Mouse (Mus musculus): Measurements from ENCODE around the gene Gars. TPM values are rescaled to one million over a fixed set of nuclear protein-coding genes. Genes with fewer than 3 reads are reported as not detected.
A peak's percentile ranks its signal among the peaks of the same experiment; 100 is the strongest.

Gene Gars
- total and polyA plus RNA-seq, 3 experiments: 26.7 to 60.4 (median 55.1) TPM

DNA sequence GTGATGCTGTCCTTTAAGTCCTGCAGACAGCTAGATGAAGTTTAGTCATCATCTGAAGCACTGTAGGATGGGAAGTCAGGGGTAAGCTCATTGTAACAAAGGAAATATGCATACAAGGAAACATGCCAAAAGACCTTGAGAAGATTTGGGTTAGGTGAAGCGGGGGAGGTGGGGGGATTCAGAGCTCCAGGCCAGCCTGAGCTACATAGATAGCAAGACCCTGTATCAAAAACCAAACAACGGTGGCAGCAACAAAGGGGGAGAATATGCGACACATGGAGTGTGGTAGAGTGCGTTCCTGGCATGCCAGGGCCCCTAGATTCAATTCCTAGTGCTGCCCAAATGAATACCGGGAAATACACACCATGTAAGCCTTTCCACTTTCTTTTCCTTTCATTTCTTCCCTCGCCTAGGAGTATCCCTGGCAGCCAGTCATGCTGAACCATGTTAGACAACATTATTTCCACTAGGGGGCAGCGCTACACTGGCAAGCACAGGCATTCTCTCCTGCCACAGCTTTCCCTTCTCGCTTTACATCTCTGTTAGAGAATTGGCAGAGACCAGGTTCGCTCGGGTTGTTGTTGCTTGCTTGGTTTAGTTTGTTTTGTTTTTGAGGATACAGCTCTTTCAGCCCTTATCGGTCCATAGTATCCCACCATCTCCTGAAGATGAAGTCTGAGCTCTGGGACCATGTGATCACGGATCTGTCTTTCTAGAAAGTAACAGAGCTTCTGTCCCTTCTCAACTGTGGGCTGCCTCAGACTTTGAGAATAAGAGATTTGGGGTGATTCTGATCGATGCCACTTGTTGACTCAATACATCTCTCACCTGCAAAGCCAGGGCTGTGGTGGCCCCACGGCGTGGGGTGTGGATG lies 20.9 kb upstream of the Gars start:
- Histone ChIP-seq H3K27ac (no peak overlapping the region), H3K36me3 (ENCODE audit: control insufficient read depth, insufficient read depth, low read length) (no peaks in the 10 kb centered on the region), H3K27me3 (ENCODE audit: control insufficient read depth, insufficient read depth, low read length) (no peaks in the 10 kb centered on the region), H3K9ac (ENCODE audit: low read depth, low read length) (no peak overlapping the region), H3K4me3 (no peak overlapping the region), H3K79me2 (replicated peaks; ENCODE audit: control insufficient read depth, insufficient read depth, low read length) (no peaks in the 10 kb centered on the region), H3K4me1 (ENCODE audit: control insufficient read depth, insufficient read depth, low read length) (no peaks in the 10 kb centered on the region)
- peak; percentile 82; the same call in 1 of the 2 replicates for TF ChIP-seq EP300 (IDR thresholded peaks at IDR 0.05; ENCODE audit: insufficient read depth, low read depth, low read length)
- TF ChIP-seq POLR2A (IDR thresholded peaks at IDR 0.05; ENCODE audit: insufficient read depth, low read depth, low read length): no peak
- TF ChIP-seq CTCF (IDR thresholded peaks at IDR 0.05): peak; percentile 87
- peak; percentile 46 to 61 for DNase-seq
- intact Hi-C loops (cut with DNase I): loop anchor here (1.0 to 5.0 kb wide), 3 partner anchors 100 to 310 kb away; no protein-coding TSS in a partner anchor
- 21% methylated on average over 15 of the region's 15 CpGs for WGBS

DNA sequence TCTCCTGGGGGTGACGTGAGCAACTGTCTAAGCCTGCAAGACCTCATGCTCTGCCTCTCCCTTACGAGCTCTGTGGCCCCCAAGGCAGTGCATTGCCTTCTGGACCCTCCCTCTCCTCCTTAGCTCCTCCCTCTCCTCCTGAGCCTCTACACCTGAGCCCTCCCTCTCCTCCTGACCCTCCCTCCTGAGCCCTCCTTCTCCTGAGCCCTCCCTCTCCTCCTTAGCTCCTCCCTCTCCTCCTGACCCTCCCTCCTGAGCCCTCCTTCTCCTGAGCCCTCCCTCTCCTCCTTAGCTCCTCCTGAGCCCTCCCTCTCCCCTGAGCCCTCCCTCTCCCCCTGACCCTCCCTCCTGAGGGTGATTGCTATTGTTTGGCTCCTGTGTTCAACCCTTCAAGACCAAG lies 19.4 kb upstream of the Gars start:
- Histone ChIP-seq H3K36me3 (ENCODE audit: control insufficient read depth, insufficient read depth, low read length) (no peaks in the 10 kb centered on the region), H3K79me2 (replicated peaks; ENCODE audit: control insufficient read depth, insufficient read depth, low read length) (no peaks in the 10 kb centered on the region), H3K4me3 (no peak overlapping the region), H3K9ac (ENCODE audit: low read depth, low read length) (no peak overlapping the region), H3K4me1 (ENCODE audit: control insufficient read depth, insufficient read depth, low read length) (no peaks in the 10 kb centered on the region), H3K27ac (no peak overlapping the region), H3K27me3 (ENCODE audit: control insufficient read depth, insufficient read depth, low read length) (no peaks in the 10 kb centered on the region)
- TF ChIP-seq POLR2A (IDR thresholded peaks at IDR 0.05; ENCODE audit: insufficient read depth, low read depth, low read length): no peak
- no peak for TF ChIP-seq CTCF (IDR thresholded peaks at IDR 0.05)
- TF ChIP-seq EP300 (IDR thresholded peaks at IDR 0.05; ENCODE audit: insufficient read depth, low read depth, low read length): no peak
- 100% methylated on average over 2 of the region's 2 CpGs for WGBS
- intact Hi-C loops (cut with DNase I): loop anchor here (5.0 kb wide), 1 partner anchor 311 kb away; no protein-coding TSS in a partner anchor
- DNase-seq: no peak

DNA sequence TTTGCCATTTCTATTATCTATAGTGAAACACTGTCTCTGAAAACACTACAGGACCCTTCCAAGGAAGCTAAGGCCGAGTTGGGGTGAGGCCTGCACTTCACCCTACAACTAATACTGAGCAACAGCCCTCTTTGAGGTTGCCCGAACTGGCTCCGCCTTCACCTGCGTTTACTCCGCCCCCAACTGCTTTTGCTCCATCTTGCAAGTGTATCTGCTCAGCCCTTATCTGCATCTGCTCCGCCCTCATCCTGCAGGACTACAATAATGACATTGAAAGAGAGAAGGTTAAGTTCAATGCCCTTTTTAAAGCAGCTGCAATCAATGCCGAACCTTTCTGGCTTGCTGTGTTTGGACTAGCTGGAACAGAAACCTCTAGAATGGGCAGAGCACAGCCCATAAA lies 16.0 kb upstream of the Gars start:
- no peak for DNase-seq
- TF ChIP-seq EP300 (IDR thresholded peaks at IDR 0.05; ENCODE audit: insufficient read depth, low read depth, low read length): no peak
- TF ChIP-seq CTCF (IDR thresholded peaks at IDR 0.05): no peak
- TF ChIP-seq POLR2A (IDR thresholded peaks at IDR 0.05; ENCODE audit: insufficient read depth, low read depth, low read length): no peak
- intact Hi-C loops (cut with DNase I): no loop called here
- Histone ChIP-seq H3K9ac (ENCODE audit: low read depth, low read length) (no peak overlapping the region), H3K4me1 (ENCODE audit: control insufficient read depth, insufficient read depth, low read length) (no peaks in the 10 kb centered on the region), H3K4me3 (no peak overlapping the region), H3K36me3 (ENCODE audit: control insufficient read depth, insufficient read depth, low read length) (no peaks in the 10 kb centered on the region), H3K27ac (no peak overlapping the region), H3K27me3 (ENCODE audit: control insufficient read depth, insufficient read depth, low read length) (no peaks in the 10 kb centered on the region), H3K79me2 (replicated peaks; ENCODE audit: control insufficient read depth, insufficient read depth, low read length) (no peaks in the 10 kb centered on the region)
- 83% methylated on average over 7 of the region's 7 CpGs for WGBS

GRCm38 (mm10) chr6:55027642-55028041 lies 10.2 kb upstream of the Gars start:
- intact Hi-C loops (cut with DNase I): no loop called here
- WGBS: 74% methylated on average over 2 of the region's 2 CpGs
- TF ChIP-seq EP300 (IDR thresholded peaks at IDR 0.05; ENCODE audit: insufficient read depth, low read depth, low read length) (no peak), CTCF (IDR thresholded peaks at IDR 0.05) (no peak), POLR2A (IDR thresholded peaks at IDR 0.05; ENCODE audit: insufficient read depth, low read depth, low read length) (no peak)

DNA sequence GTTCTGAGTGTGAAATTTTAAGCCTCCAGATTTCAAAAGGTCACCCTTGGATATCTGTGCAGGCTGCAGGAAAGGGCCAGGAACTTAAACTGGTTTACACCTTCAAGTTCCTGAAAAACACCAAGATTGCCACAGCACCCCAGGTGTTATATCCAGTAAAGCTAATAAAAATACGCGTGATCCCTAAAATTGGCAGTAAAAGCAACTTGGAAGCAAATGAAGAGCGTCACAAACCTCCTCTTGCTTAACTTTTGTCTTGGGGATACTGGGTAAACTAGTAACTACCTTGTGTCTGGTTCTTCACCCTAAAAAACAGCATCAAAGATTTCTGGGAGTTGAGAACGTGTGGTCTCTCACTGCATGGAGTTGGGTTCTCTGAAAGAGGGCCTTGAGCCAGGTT lies 1.1 kb upstream of the Gars start:
- intact Hi-C loops (cut with DNase I): no loop called here

More at GRCm38 (mm10) chr6:55027642-55028041, 10.2 kb upstream of the Gars start:
- DNase-seq: no peak
- no peaks in the 10 kb centered on the region for H3K27me3 ChIP-seq (ENCODE audit: control insufficient read depth, insufficient read depth, low read length)
- H3K79me2 ChIP-seq (replicated peaks; ENCODE audit: control insufficient read depth, insufficient read depth, low read length): no peaks in the 10 kb centered on the region
- H3K9ac ChIP-seq (ENCODE audit: low read depth, low read length): no peak overlapping the region
- H3K36me3 ChIP-seq (ENCODE audit: control insufficient read depth, insufficient read depth, low read length): no peaks in the 10 kb centered on the region
- peaks cover 2% of the 10 kb centered on the region for H3K4me1 ChIP-seq (ENCODE audit: control insufficient read depth, insufficient read depth, low read length)
- H3K27ac ChIP-seq: no peak overlapping the region
- H3K4me3 ChIP-seq: no peak overlapping the region

More for the DNA sequence above, 1.1 kb upstream of the Gars start:
- no peaks in the 10 kb centered on the region for H3K79me2 ChIP-seq (replicated peaks; ENCODE audit: control insufficient read depth, insufficient read depth, low read length)
- H3K9ac ChIP-seq (ENCODE audit: low read depth, low read length): no peak overlapping the region
- H3K4me3 ChIP-seq: no peak overlapping the region
- H3K27ac ChIP-seq: no peak overlapping the region
- no peak for DNase-seq
- H3K36me3 ChIP-seq (ENCODE audit: control insufficient read depth, insufficient read depth, low read length): no peaks in the 10 kb centered on the region
- TF ChIP-seq EP300 (IDR thresholded peaks at IDR 0.05; ENCODE audit: insufficient read depth, low read depth, low read length) (no peak), POLR2A (IDR thresholded peaks at IDR 0.05; ENCODE audit: insufficient read depth, low read depth, low read length) (no peak), CTCF (IDR thresholded peaks at IDR 0.05) (no peak)
- H3K4me1 ChIP-seq (ENCODE audit: control insufficient read depth, insufficient read depth, low read length): peaks cover 4% of the 10 kb centered on the region
- H3K27me3 ChIP-seq (ENCODE audit: control insufficient read depth, insufficient read depth, low read length): no peaks in the 10 kb centered on the region
- WGBS: 90% methylated on average over 4 of the region's 4 CpGs

Measured in heart, adult 2 months (tissue).